Comparison of ENCODE assay signal across 25 mouse cellular contexts in genomic region chr11:35437510-35437909, GRCm38 (mm10).
DNase-seq lines count a peak whose midpoint lies in the region; ATAC-seq and TF ChIP-seq lines count a peak whose summit lies in the region.
"Had no signal": no experiment of that assay in that cellular context is flagged by ENCODE, and none has a peak within 500 bp of the region (broad histone marks: within the 10 kb centered on the region; RNA-seq: fewer than 3 reads in every experiment).

No protein-coding gene starts in this region.

- peak; percentile 52 for DNase-seq in heart, adult 11 months
- DNase-seq in limb, embryonic 10.5 days (ENCODE audit: low spot score) = peak; percentile 45
- DNase-seq in limb, embryonic 14.5 days (ENCODE audit: low spot score) = no peak
- DNase-seq in thymus, postnatal 10 days (ENCODE audit: low spot score in 2 of 2) = no peak
- no peak for DNase-seq in spleen, postnatal 10 days (ENCODE audit: low spot score in 2 of 2)
- no peak for DNase-seq in B cell, adult 2 months
- DNase-seq: adrenal gland, adult 2 months; adrenal gland, postnatal 10 days; adrenal gland, postnatal 25 days; cerebellum, adult 11 months; cerebellum, adult 18-20 months; cerebellum, adult 8-10 months; cerebellum, adult 9-11 months; cerebellum, postnatal 14 days; cerebellum, postnatal 36 days; embryo, embryonic 11 days; forebrain, postnatal 0 days had no signal

- WGBS in heart, embryonic 11.5 days (ENCODE audit: insufficient replicate concordance) = 78% methylated on average over 6 of the region's 6 CpGs
- WGBS in limb, embryonic 10.5 days = 55% methylated on average over 6 of the region's 6 CpGs
- 26% methylated on average over 6 of the region's 6 CpGs for WGBS in limb, embryonic 12.5 days
- WGBS in limb, embryonic 14.5 days = 30% methylated on average over 6 of the region's 6 CpGs

- no peak for TF ChIP-seq POLR2A in limb, embryonic 14.5 days (IDR thresholded peaks at IDR 0.05; ENCODE audit: borderline replicate concordance, extremely low read depth, insufficient read depth, insufficient read length)

- no peak overlapping the region for H3K27ac ChIP-seq in heart, embryonic 11.5 days (ENCODE audit: low read depth, low read length)
- peak overlapping the region; percentile 66 for H3K27ac ChIP-seq in limb, embryonic 10.5 days
- H3K27ac ChIP-seq in limb, embryonic 12.5 days = peak overlapping the region; percentile 74
- peak overlapping the region; percentile 15; the same call in 1 of the 2 replicates for H3K27ac ChIP-seq in limb, embryonic 14.5 days (replicated peaks; ENCODE audit: low read depth, low read length)
- H3K27ac ChIP-seq: embryonic facial prominence, embryonic 13.5 days; embryonic facial prominence, embryonic 15.5 days; forebrain, embryonic 10.5 days; forebrain, embryonic 12.5 days had no signal

- H3K36me3 ChIP-seq in heart, embryonic 11.5 days (ENCODE audit: control insufficient read depth, insufficient read depth, low read length) = no peaks in the 10 kb centered on the region
- peaks cover 3% of the 10 kb centered on the region; the same call in 1 of the 2 replicates for H3K36me3 ChIP-seq in limb, embryonic 10.5 days
- no peaks in the 10 kb centered on the region for H3K36me3 ChIP-seq in limb, embryonic 12.5 days
- no peaks in the 10 kb centered on the region for H3K36me3 ChIP-seq in limb, embryonic 14.5 days (ENCODE audit: control insufficient read depth, insufficient read depth, low read length)
- H3K36me3 ChIP-seq: embryonic facial prominence, embryonic 13.5 days; embryonic facial prominence, embryonic 15.5 days; forebrain, embryonic 10.5 days; forebrain, embryonic 12.5 days had no signal

- H3K4me3 ChIP-seq in heart, embryonic 11.5 days (ENCODE audit: low read depth, low read length) = no peak overlapping the region
- H3K4me3 ChIP-seq in limb, embryonic 10.5 days = no peak overlapping the region
- H3K4me3 ChIP-seq in limb, embryonic 12.5 days (replicated peaks) = no peak overlapping the region
- H3K4me3 ChIP-seq in limb, embryonic 14.5 days (replicated peaks; ENCODE audit: low read length) = no peak overlapping the region
- H3K4me3 ChIP-seq: embryonic facial prominence, embryonic 13.5 days; embryonic facial prominence, embryonic 15.5 days; erythroblast, embryonic 14.5 days; forebrain, embryonic 10.5 days; forebrain, embryonic 12.5 days had no signal

- H3K9me3 ChIP-seq in heart, embryonic 11.5 days (replicated peaks; ENCODE audit: control insufficient read depth, low read length) = no peaks in the 10 kb centered on the region
- no peaks in the 10 kb centered on the region for H3K9me3 ChIP-seq in limb, embryonic 10.5 days (replicated peaks)
- H3K9me3 ChIP-seq in limb, embryonic 12.5 days = no peaks in the 10 kb centered on the region
- no peaks in the 10 kb centered on the region for H3K9me3 ChIP-seq in limb, embryonic 14.5 days (ENCODE audit: control insufficient read depth, low read length)
- H3K9me3 ChIP-seq: embryonic facial prominence, embryonic 13.5 days; embryonic facial prominence, embryonic 15.5 days; forebrain, embryonic 10.5 days; forebrain, embryonic 12.5 days had no signal

- H3K9ac ChIP-seq in heart, embryonic 11.5 days (ENCODE audit: low read depth, low read length) = no peak overlapping the region
- no peak overlapping the region for H3K9ac ChIP-seq in limb, embryonic 12.5 days (replicated peaks)
- no peak overlapping the region for H3K9ac ChIP-seq in limb, embryonic 14.5 days (ENCODE audit: low read depth, low read length, severe bottlenecking)
- H3K9ac ChIP-seq: embryonic facial prominence, embryonic 13.5 days; embryonic facial prominence, embryonic 15.5 days; forebrain, embryonic 12.5 days; forebrain, postnatal 0 days had no signal

- H3K27me3 ChIP-seq in heart, embryonic 11.5 days (ENCODE audit: control insufficient read depth, insufficient read depth, low read length) = no peaks in the 10 kb centered on the region
- H3K27me3 ChIP-seq in limb, embryonic 10.5 days (ENCODE audit: low read depth, poor library complexity, severe bottlenecking) = no peaks in the 10 kb centered on the region
- no peaks in the 10 kb centered on the region; the same call in 1 of the 2 replicates for H3K27me3 ChIP-seq in limb, embryonic 12.5 days
- H3K27me3 ChIP-seq in limb, embryonic 14.5 days (ENCODE audit: control insufficient read depth, insufficient read depth, low read length) = no peaks in the 10 kb centered on the region
- H3K27me3 ChIP-seq: embryonic facial prominence, embryonic 13.5 days; embryonic facial prominence, embryonic 15.5 days had no signal

- no peaks in the 10 kb centered on the region; the same call in 1 of the 2 replicates for H3K4me1 ChIP-seq in heart, embryonic 11.5 days (ENCODE audit: control insufficient read depth, insufficient read depth, low read length)
- peaks cover 28% of the 10 kb centered on the region for H3K4me1 ChIP-seq in limb, embryonic 10.5 days
- peaks cover 39% of the 10 kb centered on the region for H3K4me1 ChIP-seq in limb, embryonic 12.5 days (replicated peaks)
- peaks cover 14% of the 10 kb centered on the region for H3K4me1 ChIP-seq in limb, embryonic 14.5 days (ENCODE audit: control insufficient read depth, insufficient read depth, low read length)
- H3K4me1 ChIP-seq: embryonic facial prominence, embryonic 15.5 days had no signal

- no peak overlapping the region for H3K4me2 ChIP-seq in heart, embryonic 11.5 days
- no peak overlapping the region for H3K4me2 ChIP-seq in limb, embryonic 12.5 days
- no peak overlapping the region for H3K4me2 ChIP-seq in limb, embryonic 14.5 days (replicated peaks; ENCODE audit: low read depth, low read length, severe bottlenecking)
- H3K4me2 ChIP-seq: embryonic facial prominence, embryonic 13.5 days; embryonic facial prominence, embryonic 15.5 days; forebrain, embryonic 12.5 days had no signal

- no peak for ATAC-seq in heart, embryonic 11.5 days (replicated peaks; ENCODE audit: insufficient number of reproducible peaks, low FRiP score, low TSS enrichment)
- no peak for ATAC-seq in limb, embryonic 12.5 days (ENCODE audit: insufficient number of reproducible peaks, insufficient read depth, low FRiP score, low TSS enrichment, low read depth)
- ATAC-seq in limb, embryonic 14.5 days (ENCODE audit: low FRiP score, low read depth) = no peak
- ATAC-seq: forebrain, embryonic 14.5 days; forebrain, postnatal 0 days had no signal

Comparison
In these comparisons a context has a peak if more than half of its experiments do, and no peak if none do; other contexts are left out.
1. DNase-seq: peak in heart, adult 11 months (single experiment) and limb, embryonic 10.5 days (single experiment); none in limb, embryonic 14.5 days (single experiment), thymus, postnatal 10 days (0 of 2), spleen, postnatal 10 days (0 of 2) and B cell, adult 2 months (0 of 2).